ENCODE assay signal across 27 mouse cellular contexts in the genomic region with DNA sequence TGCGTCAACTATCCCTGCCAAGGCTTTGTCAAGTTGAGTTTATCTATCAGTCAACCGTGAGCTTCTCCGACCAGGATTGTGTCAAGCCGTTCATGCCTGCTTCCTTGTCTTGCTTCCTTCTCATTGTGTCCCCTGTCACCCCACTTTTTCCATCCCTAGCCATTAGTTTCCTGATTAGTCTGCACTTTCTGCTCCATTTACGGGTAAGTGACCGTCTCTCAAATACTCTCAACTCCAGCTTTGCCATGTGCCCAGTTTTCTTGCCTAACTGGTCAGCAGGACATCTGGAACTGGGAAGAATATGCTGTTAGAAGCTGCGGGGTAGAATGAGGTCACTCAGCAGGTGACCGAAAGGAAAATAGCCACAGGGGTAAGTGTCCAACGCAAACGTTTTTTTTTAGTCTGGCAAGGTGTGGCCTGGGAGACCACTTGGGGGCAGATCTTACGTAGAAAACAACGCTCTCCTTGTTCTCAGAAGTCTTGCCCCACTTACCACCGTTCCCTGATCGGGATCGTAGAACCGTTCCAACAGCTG. TPM values are rescaled to one million over a fixed set of nuclear protein-coding genes. Genes with fewer than 3 reads are reported as not detected.
DNase-seq lines count a peak whose midpoint lies in the region; ATAC-seq lines count a peak whose summit lies in the region.
"Had no signal": no experiment of that assay in that cellular context is flagged by ENCODE, and none has a peak within 500 bp of the region (broad histone marks: within the 10 kb centered on the region; RNA-seq: fewer than 3 reads in every experiment).

No protein-coding gene starts in this region.

- no peaks in the 10 kb centered on the region for H3K4me1 ChIP-seq in embryonic facial prominence, embryonic 11.5 days (ENCODE audit: control insufficient read depth, insufficient read depth, low read length)
- H3K4me1 ChIP-seq in embryonic facial prominence, embryonic 10.5 days, result peaks cover 4% of the 10 kb centered on the region
- H3K4me1 ChIP-seq: embryonic facial prominence, embryonic 13.5 days; heart, embryonic 12.5 days; neural tube, embryonic 15.5 days had no signal

- DNase-seq in embryonic facial prominence, embryonic 11.5 days (ENCODE audit: low spot score), result peak; percentile 1
- no peak for DNase-seq in embryonic facial prominence, embryonic 10.5 days (ENCODE audit: low spot score)
- DNase-seq in cerebellum, adult 18-20 months, result peak; percentile 18 to 20
- peak; percentile 15 for DNase-seq in cerebellum, adult 9-11 months
- peak; percentile 72 for DNase-seq in retina, embryonic 14.5 days (ENCODE audit: low spot score)
- no peak for DNase-seq in spleen, postnatal 36 days (ENCODE audit: low spot score in 2 of 2)
- DNase-seq in ovary, postnatal 14 days (ENCODE audit: low spot score), result no peak
- DNase-seq: adrenal gland, postnatal 36 days; gastrocnemius, postnatal 10 days; heart, adult 18-20 months; heart, postnatal 10 days; kidney, adult 18-20 months; right cerebral cortex, postnatal 25 days; spleen, adult 18-20 months had no signal

- H3K4me3 ChIP-seq in embryonic facial prominence, embryonic 11.5 days (ENCODE audit: low read depth, low read length), result no peak overlapping the region
- H3K4me3 ChIP-seq in embryonic facial prominence, embryonic 10.5 days, result no peak overlapping the region
- H3K4me3 ChIP-seq: embryonic facial prominence, embryonic 13.5 days; forebrain, embryonic 15.5 days; heart, embryonic 12.5 days; hindbrain, embryonic 10.5 days; midbrain, embryonic 15.5 days; neural tube, embryonic 15.5 days had no signal

- H3K36me3 ChIP-seq in embryonic facial prominence, embryonic 11.5 days (replicated peaks; ENCODE audit: control insufficient read depth, insufficient read depth, low read depth, low read length), result no peaks in the 10 kb centered on the region
- no peaks in the 10 kb centered on the region for H3K36me3 ChIP-seq in embryonic facial prominence, embryonic 10.5 days (replicated peaks)
- H3K36me3 ChIP-seq: embryonic facial prominence, embryonic 13.5 days; forebrain, embryonic 15.5 days; heart, embryonic 12.5 days; hindbrain, embryonic 10.5 days; midbrain, embryonic 15.5 days; neural tube, embryonic 15.5 days had no signal

- H3K9ac ChIP-seq in embryonic facial prominence, embryonic 11.5 days (replicated peaks; ENCODE audit: low read length), result no peak overlapping the region
- H3K9ac ChIP-seq: embryonic facial prominence, embryonic 13.5 days; forebrain, embryonic 15.5 days; heart, embryonic 12.5 days; midbrain, embryonic 15.5 days; neural tube, embryonic 15.5 days had no signal

- H3K27me3 ChIP-seq in embryonic facial prominence, embryonic 11.5 days (ENCODE audit: control insufficient read depth, insufficient read depth, low read length), result no peaks in the 10 kb centered on the region
- no peaks in the 10 kb centered on the region for H3K27me3 ChIP-seq in embryonic facial prominence, embryonic 10.5 days (replicated peaks; ENCODE audit: low read depth, poor library complexity, severe bottlenecking)
- H3K27me3 ChIP-seq: embryonic facial prominence, embryonic 13.5 days; forebrain, embryonic 15.5 days; heart, embryonic 12.5 days; midbrain, embryonic 15.5 days; neural tube, embryonic 15.5 days; Patski had no signal

- ATAC-seq in embryonic facial prominence, embryonic 11.5 days (replicated peaks; ENCODE audit: insufficient number of reproducible peaks, low FRiP score, low TSS enrichment, low read depth), result no peak
- ATAC-seq: forebrain, embryonic 15.5 days; inflammation-experienced regulatory T-cells, adult 6 months; midbrain, embryonic 15.5 days; Patski had no signal

- H3K27ac ChIP-seq in embryonic facial prominence, embryonic 11.5 days (replicated peaks; ENCODE audit: low read depth, low read length), result no peak overlapping the region
- H3K27ac ChIP-seq in embryonic facial prominence, embryonic 10.5 days (replicated peaks), result no peak overlapping the region
- H3K27ac ChIP-seq: embryonic facial prominence, embryonic 13.5 days; forebrain, embryonic 15.5 days; hindbrain, embryonic 10.5 days; kidney, postnatal 0 days; macrophage; midbrain, embryonic 15.5 days; neural tube, embryonic 15.5 days had no signal

- 39% methylated on average over 16 of the region's 16 CpGs for WGBS in embryonic facial prominence, embryonic 11.5 days
- 39% methylated on average over 16 of the region's 16 CpGs for WGBS in embryonic facial prominence, embryonic 10.5 days

- H3K4me2 ChIP-seq in embryonic facial prominence, embryonic 11.5 days (ENCODE audit: low read depth, low read length), result no peak overlapping the region
- H3K4me2 ChIP-seq: embryonic facial prominence, embryonic 13.5 days; forebrain, embryonic 15.5 days; heart, embryonic 12.5 days; midbrain, embryonic 15.5 days; neural tube, embryonic 15.5 days had no signal

- H3K9me3 ChIP-seq in embryonic facial prominence, embryonic 11.5 days (replicated peaks; ENCODE audit: control insufficient read depth, low read length), result no peaks in the 10 kb centered on the region
- H3K9me3 ChIP-seq in embryonic facial prominence, embryonic 10.5 days, result no peaks in the 10 kb centered on the region
- H3K9me3 ChIP-seq: embryonic facial prominence, embryonic 13.5 days; forebrain, embryonic 15.5 days; heart, embryonic 12.5 days; hindbrain, embryonic 10.5 days; midbrain, embryonic 15.5 days; neural tube, embryonic 15.5 days had no signal

RNA-seq across cellular contexts. Expression of gene G6pc2, which starts 37.4 kb away (rescaled TPM):
- polyA plus RNA-seq in embryonic facial prominence, embryonic 11.5 days (2014; fragmentation: Nextera tagmentation; extraction: Ambion mirVana), result 0.11 and 0.15 TPM in 2 replicates
- polyA plus RNA-seq in embryonic facial prominence, embryonic 10.5 days (2016; fragmentation: Nextera tagmentation; extraction: Ambion mirVana), result not detected in 2 replicates
- polyA plus RNA-seq: embryonic facial prominence, embryonic 13.5 days; forebrain, embryonic 15.5 days; heart, embryonic 12.5 days; hindbrain, embryonic 10.5 days; inflammation-experienced regulatory T-cells, adult 6 months; liver, adult 2 months; liver, embryonic 16.5 days; lung, embryonic 16.5 days; macrophage; midbrain, embryonic 15.5 days had no signal

RNA-seq across cellular contexts. Expression of gene Spc25, which starts 42.3 kb away (rescaled TPM):
- polyA plus RNA-seq in embryonic facial prominence, embryonic 11.5 days (2014; fragmentation: Nextera tagmentation; extraction: Ambion mirVana), result 231 and 241 TPM in 2 replicates
- 189 and 199 TPM in 2 replicates for polyA plus RNA-seq in embryonic facial prominence, embryonic 10.5 days (2016; fragmentation: Nextera tagmentation; extraction: Ambion mirVana)

Comparison
In these comparisons a context has a peak if more than half of its experiments do, and no peak if none do; other contexts are left out.
1. DNase-seq: peak in embryonic facial prominence, embryonic 11.5 days (single experiment), cerebellum, adult 18-20 months (2 of 2), cerebellum, adult 9-11 months (single experiment) and retina, embryonic 14.5 days (single experiment); none in embryonic facial prominence, embryonic 10.5 days (single experiment), spleen, postnatal 36 days (0 of 2) and ovary, postnatal 14 days (single experiment).